Mouse (Mus musculus): Measurements from ENCODE around the gene Cyp2c39. TPM values are rescaled to one million over a fixed set of nuclear protein-coding genes. Genes with fewer than 3 reads are reported as not detected.
"Not testable (repeated sequence)": the region's sequence is repeated elsewhere in the genome, so short reads cannot be mapped to it uniquely, and the experiment has no call there.

Cyp2c39 gene
- not detected in 2 replicates for polyA plus RNA-seq (2016; fragmentation: Nextera tagmentation; extraction: Ambion mirVana)

DNA sequence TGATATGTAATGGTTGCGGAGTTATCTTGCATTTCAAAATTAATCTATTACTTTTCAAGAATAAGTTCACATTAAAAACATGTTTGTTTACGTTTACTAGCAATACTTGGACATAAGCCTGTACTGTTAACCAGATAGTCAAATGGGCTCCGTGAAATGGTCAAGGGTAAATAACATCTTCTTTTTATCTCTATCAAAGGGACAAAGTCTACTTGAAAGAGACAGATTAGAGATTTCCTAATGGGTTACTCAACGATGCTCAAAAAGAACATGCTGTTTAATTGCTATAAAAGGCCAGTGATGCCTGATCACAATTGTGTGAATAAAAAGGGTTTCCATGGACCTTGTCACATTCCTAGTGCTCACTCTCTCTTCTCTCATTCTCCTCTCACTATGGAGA lies at the start of gene Cyp2c39:
Gene Cyp2c39, plus strand, starts transcription at position 329 of the 400 bp plus-strand sequence.
- 72% methylated on average over 4 of the region's 4 CpGs for WGBS
- Histone ChIP-seq H3K4me3 (no peak within 1 kb of the TSS), H3K9ac (no peak within 1 kb of the TSS), H3K9me3 (replicated peaks) (peaks cover 15% of the 10 kb centered on the region), H3K27me3 (replicated peaks) (no peaks in the 10 kb centered on the region), H3K4me2 (no peak within 1 kb of the TSS), H3K4me1 (replicated peaks) (no peaks in the 10 kb centered on the region), H3K36me3 (no peaks in the 10 kb centered on the region), H3K27ac (ENCODE audit: poor library complexity, severe bottlenecking) (no peak within 1 kb of the TSS)
- no peak for ATAC-seq (ENCODE audit: insufficient number of reproducible peaks, low FRiP score)

DNA sequence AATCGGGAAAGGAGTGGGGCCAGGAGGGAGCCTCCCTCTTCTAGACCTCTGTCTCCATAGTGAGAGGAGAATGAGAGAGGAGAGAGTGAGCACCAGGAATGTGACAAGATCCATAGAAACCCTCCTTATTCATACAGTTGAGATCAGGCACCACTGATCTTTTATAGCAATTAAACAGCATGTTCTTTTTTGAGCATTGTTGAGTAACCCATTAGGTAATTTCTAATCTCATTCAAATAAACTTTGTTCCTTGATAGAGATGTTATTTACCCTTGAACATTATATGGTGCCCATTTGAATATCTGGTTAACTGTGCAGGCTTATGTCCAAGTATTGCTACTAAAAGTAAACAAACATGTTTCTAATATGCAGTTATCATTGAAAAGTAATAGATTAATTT lies 47.7 kb upstream of the Cyp2c39 start, which contains the start of gene Cyp2c38:
Gene Cyp2c38, minus strand, starts transcription at position 135 of the 400 bp plus-strand sequence.
- Histone ChIP-seq H3K9me3 (replicated peaks) (peaks cover 5% of the 10 kb centered on the region; the same call in 1 of the 2 replicates), H3K36me3 (no peaks in the 10 kb centered on the region), H3K4me1 (replicated peaks) (no peaks in the 10 kb centered on the region), H3K27me3 (replicated peaks) (no peaks in the 10 kb centered on the region), H3K9ac (no peak within 1 kb of the TSS), H3K4me2 (no peak within 1 kb of the TSS), H3K27ac (ENCODE audit: poor library complexity, severe bottlenecking) (no peak within 1 kb of the TSS), H3K4me3 (no peak within 1 kb of the TSS)
- ATAC-seq (ENCODE audit: insufficient number of reproducible peaks, low FRiP score) = no peak
- WGBS = 82% methylated on average over 1 of the region's 1 CpGs

DNA sequence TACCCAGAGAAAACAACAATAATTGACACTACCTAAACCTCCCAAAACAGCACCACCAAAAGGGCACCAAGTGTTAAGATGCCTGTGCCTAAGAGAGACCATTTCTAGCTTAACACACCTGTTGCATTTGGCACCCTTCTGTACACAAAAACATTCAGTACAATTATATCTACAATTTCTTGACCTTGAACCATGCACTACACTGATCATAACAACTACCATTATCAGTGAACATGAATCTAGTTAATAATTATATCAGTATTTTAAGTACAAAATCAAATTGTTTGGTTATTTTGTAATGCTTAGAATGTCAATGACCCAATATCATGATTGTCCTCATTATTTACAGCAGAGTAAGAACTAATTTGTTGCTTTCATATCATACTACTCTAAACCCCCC lies 46.7 kb upstream of the Cyp2c39 start:
- peaks cover 5% of the 10 kb centered on the region; the same call in 1 of the 2 replicates for H3K9me3 ChIP-seq (replicated peaks)
- H3K9ac ChIP-seq = no peak overlapping the region
- no peaks in the 10 kb centered on the region for H3K36me3 ChIP-seq
- H3K4me1 ChIP-seq (replicated peaks) = no peaks in the 10 kb centered on the region
- ATAC-seq (ENCODE audit: insufficient number of reproducible peaks, low FRiP score) = no peak
- H3K4me2 ChIP-seq = no peak overlapping the region
- H3K4me3 ChIP-seq = no peak overlapping the region
- no peaks in the 10 kb centered on the region for H3K27me3 ChIP-seq (replicated peaks)
- no peak overlapping the region for H3K27ac ChIP-seq (ENCODE audit: poor library complexity, severe bottlenecking)

DNA sequence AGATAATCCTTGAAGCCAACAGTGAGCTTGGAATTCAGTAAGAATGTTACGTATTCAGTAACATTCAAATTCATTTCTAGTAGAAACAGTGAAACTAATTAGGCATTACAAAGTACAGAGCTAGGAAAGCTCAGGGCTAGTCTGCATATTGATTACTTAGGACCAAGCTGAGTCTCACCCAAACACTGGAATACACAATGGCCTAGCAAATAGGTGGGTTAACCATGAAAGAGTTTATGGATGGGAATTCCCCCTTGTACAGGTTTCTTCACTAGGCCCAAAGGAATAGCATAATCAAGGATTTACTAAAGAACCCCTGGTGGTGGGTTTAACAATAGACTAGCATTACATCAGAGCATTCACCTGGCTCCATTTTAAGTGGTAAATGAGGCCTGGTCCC lies 26.7 kb upstream of the Cyp2c39 start:
- H3K36me3 ChIP-seq; H3K4me1 ChIP-seq (replicated peaks); H3K4me3 ChIP-seq; H3K27ac ChIP-seq (ENCODE audit: poor library complexity, severe bottlenecking); H3K27me3 ChIP-seq (replicated peaks); H3K9ac ChIP-seq; H3K4me2 ChIP-seq; ATAC-seq (ENCODE audit: insufficient number of reproducible peaks, low FRiP score): not testable (repeated sequence)
- 93% methylated on average over 1 of the region's 1 CpGs for WGBS
- H3K9me3 ChIP-seq (replicated peaks) = peaks cover 38% of the 10 kb centered on the region

DNA sequence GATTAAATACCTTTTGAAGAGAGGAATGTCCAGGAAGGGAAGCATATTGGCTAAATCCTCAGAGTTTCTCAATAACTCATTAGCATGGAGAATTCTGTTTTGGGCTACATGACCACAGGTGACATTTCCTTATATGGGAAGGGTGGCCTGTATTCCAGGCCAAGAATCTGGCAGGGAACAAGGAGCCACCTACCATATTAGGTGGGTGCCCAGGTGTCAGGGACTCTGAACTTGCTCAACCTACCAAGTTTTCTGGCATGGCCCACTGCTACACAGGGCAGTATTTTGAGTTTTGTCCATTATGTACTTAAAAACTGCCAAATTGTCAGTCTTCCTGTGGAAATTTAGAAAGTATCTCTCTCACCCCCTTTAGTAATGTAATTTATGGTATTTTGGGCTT lies 4.3 kb upstream of the Cyp2c39 start:
- ATAC-seq (ENCODE audit: insufficient number of reproducible peaks, low FRiP score) = no peak
- Histone ChIP-seq H3K9ac (no peak overlapping the region), H3K4me2 (no peak overlapping the region), H3K4me3 (no peak overlapping the region), H3K9me3 (replicated peaks) (peaks cover 17% of the 10 kb centered on the region), H3K4me1 (replicated peaks) (no peaks in the 10 kb centered on the region), H3K27me3 (replicated peaks) (no peaks in the 10 kb centered on the region), H3K27ac (ENCODE audit: poor library complexity, severe bottlenecking) (no peak overlapping the region), H3K36me3 (no peaks in the 10 kb centered on the region)

DNA sequence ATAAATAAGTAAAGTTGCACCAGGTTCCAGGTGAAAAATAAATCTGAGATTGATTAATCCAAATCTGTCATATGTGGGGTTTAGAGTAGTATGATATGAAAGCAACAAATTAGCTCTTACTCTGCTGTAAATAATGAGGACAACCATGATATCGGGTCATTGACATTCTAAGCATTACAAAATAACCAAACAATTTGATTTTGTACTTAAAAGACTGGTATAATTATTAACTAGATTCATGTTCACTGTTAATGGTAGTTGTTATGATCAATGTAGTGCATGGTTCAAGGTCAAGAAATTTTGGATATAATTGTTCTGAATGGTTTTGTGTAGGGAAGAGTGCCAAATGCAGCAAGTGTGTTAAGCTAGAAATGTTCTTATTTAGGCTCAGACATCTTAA lies 1.1 kb upstream of the Cyp2c39 start:
- no peaks in the 10 kb centered on the region for H3K36me3 ChIP-seq
- no peak overlapping the region for H3K4me3 ChIP-seq
- H3K4me1 ChIP-seq (replicated peaks) = no peaks in the 10 kb centered on the region
- no peak for ATAC-seq (ENCODE audit: insufficient number of reproducible peaks, low FRiP score)
- H3K27ac ChIP-seq (ENCODE audit: poor library complexity, severe bottlenecking) = no peak overlapping the region
- no peak overlapping the region for H3K4me2 ChIP-seq
- 51% methylated on average over 1 of the region's 1 CpGs for WGBS
- no peak overlapping the region for H3K9ac ChIP-seq
- no peaks in the 10 kb centered on the region for H3K27me3 ChIP-seq (replicated peaks)
- H3K9me3 ChIP-seq (replicated peaks) = peaks cover 13% of the 10 kb centered on the region; the same call in 1 of the 2 replicates

Other genes starting within 250 kb of the Cyp2c39 start
- gene Cyp2c29, start 241.5 kb upstream of the Cyp2c39 start, polyA plus RNA-seq (2016; fragmentation: Nextera tagmentation; extraction: Ambion mirVana) = not detected in 2 replicates
- gene Cyp2c38, start 47.8 kb upstream of the Cyp2c39 start, polyA plus RNA-seq (2016; fragmentation: Nextera tagmentation; extraction: Ambion mirVana) = not detected in 2 replicates
- gene Cyp2c67, start 138.2 kb downstream of the Cyp2c39 start, polyA plus RNA-seq (2016; fragmentation: Nextera tagmentation; extraction: Ambion mirVana) = not detected in 2 replicates
- 0.24 and 0.73 TPM in 2 replicates for gene Cyp2c68, start 230.2 kb downstream of the Cyp2c39 start, polyA plus RNA-seq (2016; fragmentation: Nextera tagmentation; extraction: Ambion mirVana)

All from heart, embryonic 12.5 days (tissue).